Comparison of ENCODE assay signal across 8 mouse cellular contexts in genomic region chr8:105297511-105298192, GRCm38 (mm10). TPM values are rescaled to one million over a fixed set of nuclear protein-coding genes. Genes with fewer than 3 reads are reported as not detected.
DNase-seq lines count a peak whose midpoint lies in the region; ATAC-seq and TF ChIP-seq lines count a peak whose summit lies in the region.

Gene E2f4 (plus strand): TSS chr8:105297663.

- ATAC-seq in heart, embryonic 12.5 days (ENCODE audit: insufficient number of reproducible peaks, low FRiP score) = peak; percentile 86
- peak; percentile 84 for ATAC-seq in kidney, postnatal 0 days (replicated peaks; ENCODE audit: low FRiP score, low read depth)
- ATAC-seq in liver, embryonic 11.5 days (replicated peaks; ENCODE audit: low FRiP score) = peak; percentile 81
- peak; percentile 87 for ATAC-seq in stomach, embryonic 14.5 days (ENCODE audit: insufficient number of reproducible peaks, insufficient read depth, low FRiP score, low read depth)

- H3K4me3 ChIP-seq in erythroblast, embryonic 14.5 days (replicated peaks) = peak within 1 kb of the TSS; percentile 67
- H3K4me3 ChIP-seq in heart, embryonic 12.5 days = peak within 1 kb of the TSS; percentile 87
- peak within 1 kb of the TSS; percentile 95 for H3K4me3 ChIP-seq in kidney, postnatal 0 days (replicated peaks; ENCODE audit: low read depth, low read length)
- peak within 1 kb of the TSS; percentile 99 for H3K4me3 ChIP-seq in liver, embryonic 11.5 days (ENCODE audit: low read depth, low read length)
- H3K4me3 ChIP-seq in stomach, embryonic 14.5 days (ENCODE audit: low read depth, low read length) = peak within 1 kb of the TSS; percentile 69

- H3K9me3 ChIP-seq in erythroblast, embryonic 14.5 days (ENCODE audit: control insufficient read depth, low read length) = no peaks in the 10 kb centered on the region
- H3K9me3 ChIP-seq in heart, embryonic 12.5 days (replicated peaks) = no peaks in the 10 kb centered on the region
- H3K9me3 ChIP-seq in kidney, postnatal 0 days (replicated peaks; ENCODE audit: low read length) = no peaks in the 10 kb centered on the region
- no peaks in the 10 kb centered on the region for H3K9me3 ChIP-seq in liver, embryonic 11.5 days (ENCODE audit: control insufficient read depth, low read length)
- H3K9me3 ChIP-seq in stomach, embryonic 14.5 days (ENCODE audit: control insufficient read depth, low read depth, low read length) = no peaks in the 10 kb centered on the region

- H3K4me2 ChIP-seq in heart, embryonic 12.5 days = peak within 1 kb of the TSS; percentile 84
- peak within 1 kb of the TSS; percentile 88 for H3K4me2 ChIP-seq in kidney, postnatal 0 days (ENCODE audit: low read length)
- peak within 1 kb of the TSS; percentile 76 for H3K4me2 ChIP-seq in liver, embryonic 11.5 days
- H3K4me2 ChIP-seq in stomach, embryonic 14.5 days (replicated peaks; ENCODE audit: low read depth, low read length) = peak within 1 kb of the TSS; percentile 94

- DNase-seq in CD4-positive helper T cell, adult 2 months (ENCODE audit: low read depth, low spot score) = peak; percentile 90
- peak; percentile 97 for DNase-seq in brain, embryonic 14.5 days (ENCODE audit: low read depth)
- DNase-seq in kidney, postnatal 0 days (ENCODE audit: low spot score) = peak; percentile 97
- peak; percentile 94 for DNase-seq in liver, embryonic 11.5 days (ENCODE audit: low spot score)
- DNase-seq in naive thymus-derived CD4-positive, alpha-beta T cell, adult 2 months (ENCODE audit: low read depth) = peak; percentile 86

- peak; percentile 94 for TF ChIP-seq POLR2A in brain, embryonic 14.5 days (IDR thresholded peaks at IDR 0.05; ENCODE audit: borderline replicate concordance, extremely low read depth, insufficient read depth, insufficient read length, poor library complexity, severe bottlenecking)

- peaks cover 57% of the 10 kb centered on the region for H3K36me3 ChIP-seq in erythroblast, embryonic 14.5 days (ENCODE audit: control insufficient read depth)
- H3K36me3 ChIP-seq in heart, embryonic 12.5 days = peaks cover 38% of the 10 kb centered on the region
- peaks cover 25% of the 10 kb centered on the region for H3K36me3 ChIP-seq in kidney, postnatal 0 days (ENCODE audit: insufficient read depth, low read length)
- H3K36me3 ChIP-seq in liver, embryonic 11.5 days (ENCODE audit: control insufficient read depth, insufficient read depth, low read length) = peaks cover 34% of the 10 kb centered on the region
- peaks cover 28% of the 10 kb centered on the region for H3K36me3 ChIP-seq in stomach, embryonic 14.5 days (ENCODE audit: control insufficient read depth, insufficient read depth, low read length)

- H3K27me3 ChIP-seq in erythroblast, embryonic 14.5 days (ENCODE audit: control insufficient read depth) = peaks cover 5% of the 10 kb centered on the region
- H3K27me3 ChIP-seq in heart, embryonic 12.5 days (replicated peaks) = peaks cover 14% of the 10 kb centered on the region
- H3K27me3 ChIP-seq in kidney, postnatal 0 days (ENCODE audit: insufficient read depth, low read length) = no peaks in the 10 kb centered on the region
- no peaks in the 10 kb centered on the region for H3K27me3 ChIP-seq in liver, embryonic 11.5 days (replicated peaks; ENCODE audit: control insufficient read depth, insufficient read depth, low read length)
- no peaks in the 10 kb centered on the region for H3K27me3 ChIP-seq in stomach, embryonic 14.5 days (ENCODE audit: control insufficient read depth, insufficient read depth, low read length)

- H3K4me1 ChIP-seq in erythroblast, embryonic 14.5 days (ENCODE audit: control insufficient read depth) = peaks cover 68% of the 10 kb centered on the region
- peaks cover 31% of the 10 kb centered on the region for H3K4me1 ChIP-seq in heart, embryonic 12.5 days (replicated peaks)
- H3K4me1 ChIP-seq in kidney, postnatal 0 days (replicated peaks; ENCODE audit: insufficient read depth, low read length) = peaks cover 11% of the 10 kb centered on the region
- H3K4me1 ChIP-seq in liver, embryonic 11.5 days (replicated peaks; ENCODE audit: control insufficient read depth, insufficient read depth, low read length) = peaks cover 40% of the 10 kb centered on the region
- H3K4me1 ChIP-seq in stomach, embryonic 14.5 days (ENCODE audit: control insufficient read depth, insufficient read depth, low read length) = peaks cover 16% of the 10 kb centered on the region

- WGBS in heart, embryonic 12.5 days = 0% methylated on average over 53 of the region's 58 CpGs
- WGBS in kidney, postnatal 0 days = under 1% methylated on average over 58 of the region's 58 CpGs
- WGBS in liver, embryonic 11.5 days = under 1% methylated on average over 58 of the region's 58 CpGs
- WGBS in stomach, embryonic 14.5 days = under 1% methylated on average over 58 of the region's 58 CpGs

- no peak for TF ChIP-seq CTCF in brain, embryonic 14.5 days (IDR thresholded peaks at IDR 0.05; ENCODE audit: borderline replicate concordance, extremely low read depth, insufficient read depth, insufficient read length)
- no peak for TF ChIP-seq CTCF in kidney, postnatal 0 days (IDR thresholded peaks at IDR 0.05; ENCODE audit: low read depth)

- H3K9ac ChIP-seq in heart, embryonic 12.5 days = peak within 1 kb of the TSS; percentile 90
- H3K9ac ChIP-seq in kidney, postnatal 0 days (ENCODE audit: low read depth, low read length) = peak within 1 kb of the TSS; percentile 95
- H3K9ac ChIP-seq in liver, embryonic 11.5 days (ENCODE audit: low read depth, low read length) = peak within 1 kb of the TSS; percentile 97
- peak within 1 kb of the TSS; percentile 72 for H3K9ac ChIP-seq in stomach, embryonic 14.5 days (replicated peaks; ENCODE audit: low read depth, low read length)

- H3K27ac ChIP-seq in heart, embryonic 12.5 days (ENCODE audit: poor library complexity, severe bottlenecking) = peak within 1 kb of the TSS; percentile 59
- peak within 1 kb of the TSS; percentile 79 for H3K27ac ChIP-seq in kidney, postnatal 0 days
- H3K27ac ChIP-seq in liver, embryonic 11.5 days (ENCODE audit: low read depth, low read length) = peak within 1 kb of the TSS; percentile 83
- peak within 1 kb of the TSS; percentile 59; the same call in 1 of the 2 replicates for H3K27ac ChIP-seq in stomach, embryonic 14.5 days (ENCODE audit: low read length)

RNA-seq across cellular contexts. Expression of gene E2f4, which starts in this region (rescaled TPM):
- polyA plus RNA-seq in brain, embryonic 14.5 days (2012; rRNA removed) = 89.4 and 126 TPM in 2 replicates
- polyA plus RNA-seq in erythroblast, embryonic 14.5 days (2012) = 30.0 and 45.9 TPM in 2 replicates
- 60.8 and 64.1 TPM in 2 replicates for polyA plus RNA-seq in heart, embryonic 12.5 days (2016; fragmentation: Nextera tagmentation; extraction: Ambion mirVana)
- 55.2 and 57.9 TPM in 2 replicates for polyA plus RNA-seq in kidney, postnatal 0 days (2015; fragmentation: Nextera tagmentation; extraction: Ambion mirVana)
- polyA plus RNA-seq in liver, embryonic 11.5 days (2014; fragmentation: Nextera tagmentation; extraction: Ambion mirVana) = 266 and 301 TPM in 2 replicates
- 95.0 and 95.8 TPM in 2 replicates for polyA plus RNA-seq in stomach, embryonic 14.5 days (2014; fragmentation: Nextera tagmentation; extraction: Ambion mirVana)

Comparison
In these comparisons a context has a peak if more than half of its experiments do, and no peak if none do; other contexts are left out.
1. Peak in every context shown above with its lines: DNase-seq, ATAC-seq, H3K4me3 ChIP-seq and H3K27ac ChIP-seq.